Mouse (Mus musculus) macrophage (primary cell): ENCODE data around the gene Psmc3. TPM values are rescaled to one million over a fixed set of nuclear protein-coding genes. Genes with fewer than 3 reads are reported as not detected.
A peak's percentile ranks its signal among the peaks of the same experiment; 100 is the strongest.
"Not testable (repeated sequence)": the region's sequence is repeated elsewhere in the genome, so short reads cannot be mapped to it uniquely, and the experiment has no call there.

ENCODE experiments used
- H3K27ac ChIP-seq: fragments of 350-480 bp; formaldehyde crosslinking; 2 replicates; pipeline ENCODE4 v1.9.0; 2021
- H3K36me3 ChIP-seq: fragments of 350-480 bp; formaldehyde crosslinking; 2 replicates; pipeline ENCODE4 v1.9.0; 2021; ENCODE audit errors: inconsistent target
- H3K4me3 ChIP-seq: fragments of 350-480 bp; formaldehyde crosslinking; 2 replicates; pipeline ENCODE4 v1.9.0; 2021; ENCODE audit errors: inconsistent target
- H3K79me2 ChIP-seq: fragments of 350-480 bp; formaldehyde crosslinking; 2 replicates; pipeline ENCODE4 v1.9.0; 2021; ENCODE audit errors: inconsistent target
- WGBS: methylation state at CpG from one replicate; pipeline ENCODE4 v1.1.7; 2026; ENCODE audit warnings: inconsistent platforms; ENCODE audit not compliant: missing documents; 5-methylcytosine and 5-hydroxymethylcytosine counted together
- polyA plus RNA-seq: library from polyadenylated mRNA; stranded (reverse); fragments of 250-400 nt; gene quantifications from 3 replicates; pipeline ENCODE4 v1.2.4, GENCODE M21; 2018; ENCODE audit warnings: inconsistent platforms

Gene Psmc3
- polyA plus RNA-seq, 1 experiment from 2014 or later: 321 TPM

DNA sequence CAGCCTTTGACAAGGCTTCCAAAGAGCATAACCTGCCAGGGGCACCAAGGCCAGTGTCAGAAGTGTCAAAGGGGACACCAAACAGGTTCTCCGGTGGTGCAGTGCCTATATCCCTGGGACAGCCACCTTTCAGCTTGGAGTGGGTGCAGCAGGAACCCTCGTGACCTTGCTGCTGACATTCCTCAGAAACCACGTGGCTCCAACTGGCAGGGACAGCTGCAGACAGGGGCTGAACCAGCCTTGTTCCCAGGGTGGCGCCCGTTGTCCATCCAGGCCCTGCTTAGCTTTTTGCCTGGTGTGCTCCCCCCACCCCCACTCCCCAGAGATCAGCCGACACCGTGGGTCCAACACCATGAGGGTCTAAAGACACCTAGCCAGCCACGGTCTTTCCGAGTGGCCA, 18.4 kb upstream of the Psmc3 start, which contains the start of gene Rapsn:
Gene Rapsn (plus strand): TSS at position 236 of the 400 bp plus-strand sequence.
- 92% methylated on average over 9 of the region's 9 CpGs for WGBS
- no peak within 1 kb of the TSS for H3K4me3 ChIP-seq
- H3K79me2 ChIP-seq: no peaks in the 10 kb centered on the region
- H3K27ac ChIP-seq: no peak within 1 kb of the TSS
- no peaks in the 10 kb centered on the region for H3K36me3 ChIP-seq

GRCm38 (mm10) chr2:91041786-91042185, 12.0 kb upstream of the Psmc3 start:
- Histone ChIP-seq H3K27ac (no peak overlapping the region), H3K4me3 (no peak overlapping the region), H3K79me2 (no peaks in the 10 kb centered on the region), H3K36me3 (no peaks in the 10 kb centered on the region)
- 91% methylated on average over 8 of the region's 8 CpGs for WGBS

- Histone ChIP-seq H3K4me3 (peak overlapping the region; percentile 32), H3K36me3 (no peaks in the 10 kb centered on the region), H3K27ac (peak overlapping the region; percentile 48), H3K79me2 (no peaks in the 10 kb centered on the region)
- WGBS: 36% methylated on average over 21 of the region's 21 CpGs
Observed at GRCm38 (mm10) chr2:91042651-91043398, 11.0 kb upstream of the Psmc3 start.

- no peaks in the 10 kb centered on the region for H3K79me2 ChIP-seq
- 89% methylated on average over 13 of the region's 13 CpGs for WGBS
- H3K4me3 ChIP-seq: no peak overlapping the region
- no peaks in the 10 kb centered on the region for H3K36me3 ChIP-seq
- H3K27ac ChIP-seq: no peak overlapping the region
Observed at GRCm38 (mm10) chr2:91044727-91045126, 9.1 kb upstream of the Psmc3 start.

GRCm38 (mm10) chr2:91045805-91046204, 8.0 kb upstream of the Psmc3 start:
- WGBS: 100% methylated on average over 1 of the region's 1 CpGs
- not testable (repeated sequence) for H3K4me3 ChIP-seq, H3K79me2 ChIP-seq, H3K27ac ChIP-seq, H3K36me3 ChIP-seq

- Histone ChIP-seq H3K4me3 (no peak overlapping the region), H3K79me2 (no peaks in the 10 kb centered on the region), H3K36me3 (no peaks in the 10 kb centered on the region), H3K27ac (no peak overlapping the region)
- WGBS: 83% methylated on average over 9 of the region's 9 CpGs
Observed at GRCm38 (mm10) chr2:91047359-91047758, 6.5 kb upstream of the Psmc3 start.

DNA sequence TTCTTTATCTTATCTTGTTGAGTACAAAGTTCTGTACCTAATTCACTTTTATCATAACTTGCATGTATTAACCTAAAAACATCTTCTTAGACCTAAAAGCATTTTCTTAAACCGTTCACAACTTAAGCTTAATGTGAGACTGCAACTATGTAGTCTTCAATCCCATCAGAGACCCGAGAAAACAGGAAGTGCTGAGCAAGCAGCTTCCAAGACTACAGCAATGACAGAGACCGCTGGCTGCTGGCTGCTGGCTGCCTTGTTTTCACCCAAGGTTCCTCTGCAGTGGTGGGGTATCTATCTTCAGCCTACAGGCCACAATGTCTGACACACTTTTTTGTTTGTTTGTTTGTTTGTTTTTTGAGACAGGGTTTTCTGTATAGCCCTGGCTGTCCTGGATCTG, 1.9 kb upstream of the Psmc3 start:
- Histone ChIP-seq H3K36me3 (peaks cover 17% of the 10 kb centered on the region), H3K79me2 (peaks cover 21% of the 10 kb centered on the region), H3K4me3 (no peak overlapping the region), H3K27ac (peak overlapping the region; percentile 42)
- 29% methylated on average over 3 of the region's 3 CpGs for WGBS

- 38% methylated on average over 2 of the region's 2 CpGs for WGBS
- peak overlapping the region; percentile 42; the same call in 1 of the 2 replicates for H3K27ac ChIP-seq
- no peak overlapping the region for H3K4me3 ChIP-seq
- peaks cover 21% of the 10 kb centered on the region for H3K79me2 ChIP-seq
- peaks cover 25% of the 10 kb centered on the region for H3K36me3 ChIP-seq
Observed at GRCm38 (mm10) chr2:91052752-91053151, 1.1 kb upstream of the Psmc3 start.

- peak overlapping the region; percentile 94; the same call in 1 of the 2 replicates for H3K27ac ChIP-seq
- WGBS: 0% methylated on average over 5 of the region's 6 CpGs
- peak overlapping the region; percentile 100 for H3K4me3 ChIP-seq
Observed at GRCm38 (mm10) chr2:91053181-91053933, 452 bp upstream of the Psmc3 start.

GRCm38 (mm10) chr2:91058435-91058834, 4.6 kb downstream of the Psmc3 start:
- H3K4me3 ChIP-seq: no peak overlapping the region
- peaks cover 21% of the 10 kb centered on the region for H3K79me2 ChIP-seq
- 96% methylated on average over 5 of the region's 5 CpGs for WGBS
- H3K36me3 ChIP-seq: peaks cover 75% of the 10 kb centered on the region
- no peak overlapping the region for H3K27ac ChIP-seq

More at GRCm38 (mm10) chr2:91053181-91053933, 452 bp upstream of the Psmc3 start:
- Histone ChIP-seq H3K36me3 (peaks cover 31% of the 10 kb centered on the region), H3K79me2 (peaks cover 21% of the 10 kb centered on the region)

DNA sequence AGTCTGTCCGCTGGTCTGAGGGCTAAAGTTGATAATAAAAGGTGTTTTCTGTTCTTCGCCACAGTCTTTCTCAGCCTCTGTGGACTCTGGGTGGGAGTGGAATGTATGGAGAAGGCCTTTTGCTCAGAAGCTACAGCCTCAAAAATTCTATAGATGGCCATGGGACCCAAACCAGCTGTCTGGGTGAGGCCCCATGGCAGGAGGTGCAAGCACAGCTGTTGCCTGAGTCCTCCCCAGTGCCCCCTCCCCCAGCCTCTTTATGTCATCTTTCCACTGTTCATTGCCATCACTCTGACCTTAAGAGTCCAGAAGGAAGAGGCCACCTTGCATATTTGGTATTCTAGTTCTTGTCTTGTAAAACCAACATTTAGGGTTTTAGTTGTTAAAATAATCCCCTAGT, 5.6 kb downstream of the Psmc3 start:
- H3K27ac ChIP-seq: no peak overlapping the region
- H3K79me2 ChIP-seq: peaks cover 17% of the 10 kb centered on the region
- 97% methylated on average over 2 of the region's 2 CpGs for WGBS
- no peak overlapping the region for H3K4me3 ChIP-seq
- peaks cover 84% of the 10 kb centered on the region for H3K36me3 ChIP-seq

DNA sequence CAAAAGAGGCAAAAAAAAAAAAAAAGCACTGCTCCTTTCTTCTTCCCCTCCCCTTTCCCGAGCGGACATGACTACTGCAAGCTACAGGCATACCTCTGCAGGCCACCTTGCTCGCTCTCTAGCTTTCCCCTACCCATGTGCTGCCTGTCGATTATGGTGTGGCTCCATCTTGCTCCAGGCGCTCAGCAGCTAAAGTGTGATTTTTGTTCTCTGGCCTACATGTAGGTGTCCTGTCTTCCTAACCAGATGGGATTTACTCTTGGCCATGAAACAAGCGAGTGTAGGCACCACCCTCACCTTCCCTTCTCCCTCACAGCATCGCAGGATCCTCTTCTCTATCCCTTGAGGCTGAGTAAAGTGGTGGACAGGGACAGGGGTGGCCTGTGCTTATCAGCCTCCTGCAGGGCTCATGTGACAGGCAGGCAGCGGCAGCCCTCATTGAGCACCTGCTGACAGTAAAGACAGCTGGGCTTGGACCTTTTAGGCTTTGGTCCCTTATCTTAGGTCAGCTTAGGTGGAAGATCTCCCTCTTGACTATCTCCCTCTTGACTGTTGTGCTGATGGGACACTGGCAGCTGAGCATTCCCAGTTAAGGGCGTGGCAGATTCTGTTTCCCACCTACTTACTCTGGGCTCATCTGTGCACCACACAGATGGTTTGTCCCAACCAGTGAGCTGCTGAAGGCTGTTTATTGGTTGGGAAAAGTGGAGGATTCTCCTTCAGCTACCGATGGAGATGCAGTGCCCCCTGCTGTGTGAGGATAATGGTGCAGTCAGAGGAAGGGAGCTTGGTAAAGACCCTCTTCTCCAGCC, 6.9 kb downstream of the Psmc3 start:
- Histone ChIP-seq H3K4me3 (no peak overlapping the region), H3K36me3 (peaks cover 82% of the 10 kb centered on the region), H3K79me2 (peaks cover 3% of the 10 kb centered on the region; the same call in 1 of the 2 replicates), H3K27ac (no peak overlapping the region)
- WGBS: 78% methylated on average over 7 of the region's 10 CpGs

GRCm38 (mm10) chr2:91061849-91062481, 8.2 kb downstream of the Psmc3 start:
- no peak overlapping the region for H3K4me3 ChIP-seq
- H3K79me2 ChIP-seq: no peaks in the 10 kb centered on the region
- 95% methylated on average over 6 of the region's 6 CpGs for WGBS
- H3K36me3 ChIP-seq: peaks cover 70% of the 10 kb centered on the region
- no peak overlapping the region for H3K27ac ChIP-seq
